Mouse (Mus musculus) telencephalon, adult 2 months (tissue): Measurements from ENCODE around the gene Ikzf3.

Source experiments
- DNase-seq: peaks from one replicate; pipeline ENCODE4 v3.0.0-alpha.2; 2011; ENCODE audit warnings: low read depth, low spot score

Gene Ikzf3

GRCm38 (mm10) chr11:98475630-98476433 is 70.0 kb downstream of the Ikzf3 start:
- DNase-seq: no peak

- no peak for DNase-seq
Observed at GRCm38 (mm10) chr11:98474967-98475366, 70.9 kb downstream of the Ikzf3 start.

GRCm38 (mm10) chr11:98473916-98474479 is 71.8 kb downstream of the Ikzf3 start:
- no peak for DNase-seq

- DNase-seq: no peak
Observed at GRCm38 (mm10) chr11:98472696-98473095, 73.1 kb downstream of the Ikzf3 start.

- DNase-seq: no peak
Observed at GRCm38 (mm10) chr11:98470795-98471194, 75.0 kb downstream of the Ikzf3 start.

- DNase-seq: no peak
Observed at GRCm38 (mm10) chr11:98469761-98470714, 75.8 kb downstream of the Ikzf3 start.

GRCm38 (mm10) chr11:98464516-98464915 is 81.3 kb downstream of the Ikzf3 start:
- no peak for DNase-seq

GRCm38 (mm10) chr11:98463911-98464310 is 81.9 kb downstream of the Ikzf3 start:
- DNase-seq: no peak

- DNase-seq: no peak
Observed at GRCm38 (mm10) chr11:98462255-98462654, 83.6 kb downstream of the Ikzf3 start.

- DNase-seq: no peak
Observed at GRCm38 (mm10) chr11:98461109-98461720, 84.6 kb downstream of the Ikzf3 start.

- no peak for DNase-seq
Observed at GRCm38 (mm10) chr11:98459860-98460259, 86.0 kb downstream of the Ikzf3 start.

GRCm38 (mm10) chr11:98459071-98459741 is 86.6 kb downstream of the Ikzf3 start:
- no peak for DNase-seq

GRCm38 (mm10) chr11:98458121-98458990 is 87.5 kb downstream of the Ikzf3 start:
- DNase-seq: no peak

GRCm38 (mm10) chr11:98457367-98458120 is 88.3 kb downstream of the Ikzf3 start:
- DNase-seq: peak; percentile 46

GRCm38 (mm10) chr11:98456945-98457344 is 88.9 kb downstream of the Ikzf3 start:
- no peak for DNase-seq

GRCm38 (mm10) chr11:98456545-98456944 is 89.3 kb downstream of the Ikzf3 start:
- no peak for DNase-seq

- DNase-seq: no peak
Observed at GRCm38 (mm10) chr11:98455484-98455883, 90.3 kb downstream of the Ikzf3 start.

GRCm38 (mm10) chr11:98449921-98450771 is 95.7 kb downstream of the Ikzf3 start:
- no peak for DNase-seq
